Mouse (Mus musculus) bone marrow, adult 2 months (tissue): ENCODE measurements around the gene H2-Oa. TPM values are rescaled to one million over a fixed set of nuclear protein-coding genes. Genes with fewer than 3 reads are reported as not detected.
A peak's percentile ranks its signal among the peaks of the same experiment; 100 is the strongest.

Experiments
- H3K27ac ChIP-seq: fragments of 200-500 bp; 2 replicates; pipeline ENCODE4 v1.5.1; 2012; ENCODE audit warnings: low read depth, mild to moderate bottlenecking, control low read depth, inconsistent platforms, low read length; ENCODE audit not compliant: control insufficient read depth, poor library complexity, insufficient read depth
- H3K4me1 ChIP-seq: fragments of 200-500 bp; 2 replicates; pipeline ENCODE4 v1.6.1; 2011; ENCODE audit warnings: low read length; ENCODE audit not compliant: control insufficient read depth, insufficient read depth
- H3K4me3 ChIP-seq: fragments of 200-500 bp; replicated peaks from 2 replicates; pipeline ENCODE3; 2011; ENCODE audit warnings: mild to moderate bottlenecking, low read depth, low read length, control low read depth; ENCODE audit not compliant: control insufficient read depth
- CTCF ChIP-seq: fragments of 200-500 bp; IDR thresholded peaks from 2 replicates; pipeline ENCODE4 v1.5.1; 2011; ENCODE audit warnings: low read length, control low read depth; ENCODE audit not compliant: control insufficient read depth, insufficient read depth
- POLR2A ChIP-seq: fragments of 200-500 bp; IDR thresholded peaks from 2 replicates; pipeline ENCODE4 v1.6.1; 2011; ENCODE audit warnings: low read depth, mild to moderate bottlenecking, control low read depth, low read length, borderline replicate concordance; ENCODE audit not compliant: control insufficient read depth
- WGBS: fragments of 180-500 bp; shearing (Covaris S2); methylation state at CpG from one replicate; pipeline ENCODE4 v1.1.7; 2018; 5-methylcytosine and 5-hydroxymethylcytosine counted together
- polyA plus RNA-seq: library from polyadenylated mRNA; stranded (reverse); fragments of >200 nt; gene quantifications from 2 replicates; pipeline ENCODE4 v1.2.4, GENCODE M21; 2011; ENCODE audit warnings: low replicate concordance; ENCODE audit not compliant: missing spikeins, insufficient read depth, insufficient read length

H2-Oa gene
- 3.9 and 6.3 TPM in 2 replicates for polyA plus RNA-seq

GRCm38 (mm10) chr17:34092197-34092875 lies at the start of gene H2-Oa:
Gene H2-Oa (plus strand): TSS chr17:34092340.
- Histone ChIP-seq H3K27ac (peak within 1 kb of the TSS; percentile 79), H3K4me1 (peaks cover 16% of the 10 kb centered on the region), H3K4me3 (peak within 1 kb of the TSS; percentile 75)
- TF ChIP-seq POLR2A (no peak), CTCF (no peak)
- 3% methylated on average over 11 of the region's 11 CpGs for WGBS

GRCm38 (mm10) chr17:34045941-34046340 lies 46.2 kb upstream of the H2-Oa start:
- Histone ChIP-seq H3K4me1 (no peaks in the 10 kb centered on the region; the same call in 1 of the 2 replicates), H3K27ac (no peak overlapping the region), H3K4me3 (no peak overlapping the region)
- 86% methylated on average over 14 of the region's 14 CpGs for WGBS
- TF ChIP-seq CTCF (no peak), POLR2A (no peak)

GRCm38 (mm10) chr17:34047404-34048050 lies 44.6 kb upstream of the H2-Oa start:
- peak overlapping the region; percentile 32; the same call in 1 of the 2 replicates for H3K27ac ChIP-seq
- no peaks in the 10 kb centered on the region; the same call in 1 of the 2 replicates for H3K4me1 ChIP-seq
- WGBS, result 14% methylated on average over 5 of the region's 5 CpGs
- TF ChIP-seq CTCF (no peak), POLR2A (no peak)
- no peak overlapping the region for H3K4me3 ChIP-seq

GRCm38 (mm10) chr17:34057224-34057623 lies 34.9 kb upstream of the H2-Oa start:
- peak overlapping the region; percentile 21; the same call in 1 of the 2 replicates for H3K27ac ChIP-seq
- WGBS, result 10% methylated on average over 7 of the region's 7 CpGs

GRCm38 (mm10) chr17:34068864-34069263 lies 23.3 kb upstream of the H2-Oa start:
- WGBS, result 28% methylated on average over 3 of the region's 3 CpGs
- Histone ChIP-seq H3K4me1 (peaks cover 11% of the 10 kb centered on the region), H3K4me3 (no peak overlapping the region), H3K27ac (no peak overlapping the region)
- TF ChIP-seq CTCF (no peak), POLR2A (no peak)

More at GRCm38 (mm10) chr17:34057224-34057623, 34.9 kb upstream of the H2-Oa start:
- Histone ChIP-seq H3K4me1 (no peaks in the 10 kb centered on the region), H3K4me3 (no peak overlapping the region)
- no peak for TF ChIP-seq POLR2A
- no peak for TF ChIP-seq CTCF

DNA sequence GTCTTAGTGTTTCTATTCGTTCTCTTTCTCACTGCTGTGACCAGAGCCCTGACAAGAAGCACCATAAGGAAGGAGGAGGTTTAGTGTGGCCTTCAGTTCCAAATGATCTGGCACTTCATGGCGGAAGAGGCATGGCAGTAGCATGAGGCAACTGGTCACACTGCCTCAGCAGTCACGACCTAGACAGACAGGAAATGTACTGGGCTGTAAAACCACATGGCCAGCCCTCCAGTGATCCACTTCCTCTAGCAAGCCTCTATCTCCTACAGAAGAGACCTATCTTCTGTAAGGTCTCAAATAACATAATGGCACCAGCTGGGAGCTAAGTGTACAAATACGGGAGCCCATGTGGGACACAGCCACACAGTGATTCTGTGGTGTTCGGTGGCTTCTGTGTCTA lies 20.0 kb upstream of the H2-Oa start:
- H3K27ac ChIP-seq, result peak overlapping the region; percentile 45; the same call in 1 of the 2 replicates
- H3K4me1 ChIP-seq, result peaks cover 11% of the 10 kb centered on the region
- no peak for TF ChIP-seq CTCF
- no peak overlapping the region for H3K4me3 ChIP-seq
- WGBS, result 31% methylated on average over 5 of the region's 5 CpGs

DNA sequence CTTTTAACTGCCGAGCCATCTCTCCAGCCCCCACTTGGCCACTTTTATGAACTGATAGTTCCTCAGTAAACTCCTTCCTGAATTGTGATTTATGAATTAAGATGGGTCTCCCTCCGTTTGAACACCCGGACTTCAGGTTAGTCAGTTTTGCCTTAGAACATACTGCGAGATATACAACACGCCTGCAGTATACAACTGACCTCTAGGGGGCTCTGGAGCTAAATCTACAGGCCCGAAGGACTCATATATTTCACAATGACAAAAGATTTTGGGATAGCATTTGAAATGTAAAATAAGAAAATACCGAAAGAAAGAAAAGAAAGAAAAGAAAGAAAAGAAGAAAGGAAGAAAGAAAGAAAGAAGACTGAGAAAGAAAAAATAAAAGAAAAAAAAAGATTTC lies 16.9 kb upstream of the H2-Oa start:
- TF ChIP-seq CTCF, result no peak
- TF ChIP-seq POLR2A, result no peak
- peaks cover 5% of the 10 kb centered on the region for H3K4me1 ChIP-seq
- H3K4me3 ChIP-seq, result no peak overlapping the region
- H3K27ac ChIP-seq, result no peak overlapping the region
- WGBS, result 18% methylated on average over 7 of the region's 7 CpGs

DNA sequence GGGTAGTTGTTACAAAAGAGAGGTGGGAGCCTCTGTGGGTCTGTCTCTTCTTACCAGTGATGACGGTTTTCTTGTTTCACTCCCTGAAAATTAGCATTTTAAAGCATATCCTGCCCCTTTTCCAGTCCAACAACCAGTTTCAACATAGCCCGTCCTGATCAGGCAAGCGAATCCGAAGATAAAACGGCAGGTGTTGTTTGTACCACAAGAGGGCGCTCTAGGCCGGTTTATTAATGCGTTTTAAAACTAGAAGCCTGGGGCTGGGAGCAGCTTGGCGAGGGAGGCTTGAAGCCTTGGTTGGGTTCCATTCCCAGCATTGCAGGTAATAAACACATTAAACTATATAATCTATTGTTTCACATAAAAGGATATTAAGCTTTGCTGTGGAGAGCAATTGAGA lies 14.6 kb upstream of the H2-Oa start:
- under 1% methylated on average over 9 of the region's 9 CpGs for WGBS
- Histone ChIP-seq H3K4me3 (no peak overlapping the region), H3K27ac (no peak overlapping the region), H3K4me1 (peaks cover 2% of the 10 kb centered on the region)
- TF ChIP-seq POLR2A, result no peak
- peak; percentile 49 for TF ChIP-seq CTCF
